Mouse (Mus musculus) liver, embryonic 14.5 days (tissue): ENCODE results near the gene Tbx2.

Experiments
- CTCF ChIP-seq: IDR thresholded peaks from 2 replicates; pipeline ENCODE4 v1.5.1; 2016; ENCODE audit warnings: antibody characterized with exemption, low read depth, control low read depth
- EP300 ChIP-seq: IDR thresholded peaks from 2 replicates; pipeline ENCODE4 v1.6.1; 2016; ENCODE audit warnings: antibody characterized with exemption, low read depth

DNA sequence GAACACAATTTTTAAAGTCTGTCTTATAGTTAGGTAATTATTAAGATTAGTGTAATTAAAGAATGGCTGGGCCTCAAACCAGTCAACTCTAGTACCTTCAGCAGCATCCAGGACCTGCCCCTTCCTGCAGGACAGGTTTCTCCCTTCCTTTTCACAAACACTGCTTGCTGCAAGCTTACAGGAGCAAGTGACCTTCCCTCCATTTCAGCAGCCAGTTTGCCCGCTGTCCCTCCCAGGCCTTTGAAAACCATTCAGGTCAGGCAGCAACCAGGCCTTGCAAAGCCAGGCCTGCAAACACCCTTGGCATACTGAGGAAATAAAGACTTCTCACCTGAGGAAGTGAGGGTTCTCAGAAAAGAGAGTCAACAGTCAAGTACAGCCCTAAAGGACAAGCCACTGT lies 41.1 kb upstream of the Tbx2 start:
- TF ChIP-seq CTCF (no peak), EP300 (no peak)
